Mouse (Mus musculus) lung, embryonic 16.5 days (tissue): ENCODE data around the gene Rundc3a. TPM values are rescaled to one million over a fixed set of nuclear protein-coding genes. Genes with fewer than 3 reads are reported as not detected.
"Not testable (repeated sequence)": the region's sequence is repeated elsewhere in the genome, so short reads cannot be mapped to it uniquely, and the experiment has no call there.

Experiments
- ATAC-seq: fragments of 200-750 bp; cut with Nextera tagmentation; 2 replicates; pipeline ENCODE4 v1.8.0; 2017; ENCODE audit warnings: low read depth, mild to moderate bottlenecking, moderate library complexity
- H3K27ac ChIP-seq: fragments of 300-500 bp; sonication (generic); 2 replicates; pipeline ENCODE4 v1.5.1; 2014; ENCODE audit warnings: mild to moderate bottlenecking, control low read depth, low read length
- H3K27me3 ChIP-seq: fragments of 300-500 bp; sonication (generic); 2 replicates; pipeline ENCODE4 v1.6.1; 2014; ENCODE audit warnings: low read depth, low read length, mixed read lengths; ENCODE audit not compliant: control insufficient read depth, insufficient read depth
- H3K36me3 ChIP-seq: fragments of 300-500 bp; sonication (generic); 2 replicates; pipeline ENCODE4 v1.6.1; 2014; ENCODE audit warnings: low read length; ENCODE audit not compliant: control insufficient read depth, insufficient read depth
- H3K4me1 ChIP-seq: fragments of 300-500 bp; sonication (generic); replicated peaks from 2 replicates; pipeline ENCODE4 v1.6.1; 2014; ENCODE audit warnings: low read length, mixed read lengths; ENCODE audit not compliant: control insufficient read depth, insufficient read depth
- H3K4me2 ChIP-seq: fragments of 300-500 bp; sonication (generic); 2 replicates; pipeline ENCODE4 v1.6.1; 2014; ENCODE audit warnings: low read depth, low read length, control low read depth
- H3K4me3 ChIP-seq: fragments of 300-500 bp; sonication (generic); 2 replicates; pipeline ENCODE4 v1.5.1; 2014; ENCODE audit warnings: mild to moderate bottlenecking, low read length, control low read depth
- H3K9ac ChIP-seq: fragments of 300-500 bp; sonication (generic); 2 replicates; pipeline ENCODE4 v1.6.1; 2014; ENCODE audit warnings: low read length, control low read depth
- H3K9me3 ChIP-seq: fragments of 300-500 bp; sonication (generic); 2 replicates; pipeline ENCODE4 v1.6.1; 2016; ENCODE audit warnings: low read length; ENCODE audit not compliant: control insufficient read depth
- WGBS: fragments of 180-500 bp; shearing (Covaris S2); extraction: QIAGEN DNeasy Blood & Tissue Kit; methylation state at CpG from one replicate; pipeline ENCODE4 v1.1.7; 2014; 5-methylcytosine and 5-hydroxymethylcytosine counted together
- polyA plus RNA-seq: library from polyadenylated mRNA; unstranded; fragments of >200 nt; fragmentation: Nextera tagmentation; extraction: Ambion mirVana; gene quantifications from 2 replicates; pipeline ENCODE4 v1.2.1, GENCODE M21; 2015

Rundc3a gene
- polyA plus RNA-seq, 1 experiment from 2014 or later: 1.8 TPM

- no peak overlapping the region for H3K9ac ChIP-seq
- H3K27ac ChIP-seq: no peak overlapping the region
- 55% methylated on average over 4 of the region's 4 CpGs for WGBS
- no peak for ATAC-seq
- H3K4me2 ChIP-seq: no peak overlapping the region
- no peaks in the 10 kb centered on the region for H3K4me1 ChIP-seq
- no peaks in the 10 kb centered on the region for H3K9me3 ChIP-seq
- peaks cover 2% of the 10 kb centered on the region; the same call in 1 of the 2 replicates for H3K27me3 ChIP-seq
- no peaks in the 10 kb centered on the region for H3K36me3 ChIP-seq
- H3K4me3 ChIP-seq: no peak overlapping the region
Observed at GRCm38 (mm10) chr11:102365699-102366098, 27.5 kb upstream of the Rundc3a start.

GRCm38 (mm10) chr11:102366103-102366502 lies 27.1 kb upstream of the Rundc3a start, which contains the start of gene Slc4a1:
TSS of gene Slc4a1 (minus strand) at chr11:102366203.
- not testable (repeated sequence) for H3K36me3 ChIP-seq, ATAC-seq, H3K27ac ChIP-seq, H3K4me1 ChIP-seq, H3K27me3 ChIP-seq, H3K4me3 ChIP-seq, H3K9me3 ChIP-seq, H3K4me2 ChIP-seq, H3K9ac ChIP-seq
- 82% methylated on average over 7 of the region's 8 CpGs for WGBS

- Histone ChIP-seq H3K4me3 (no peak overlapping the region), H3K27ac (no peak overlapping the region), H3K4me2 (no peak overlapping the region), H3K4me1 (no peaks in the 10 kb centered on the region), H3K9me3 (no peaks in the 10 kb centered on the region), H3K27me3 (no peaks in the 10 kb centered on the region; the same call in 1 of the 2 replicates), H3K9ac (no peak overlapping the region), H3K36me3 (no peaks in the 10 kb centered on the region)
- no peak for ATAC-seq
- WGBS: 67% methylated on average over 9 of the region's 9 CpGs
Observed at GRCm38 (mm10) chr11:102367504-102368280, 25.5 kb upstream of the Rundc3a start.

- Histone ChIP-seq H3K9ac (no peak overlapping the region), H3K27ac (no peak overlapping the region), H3K4me3 (no peak overlapping the region), H3K36me3 (no peaks in the 10 kb centered on the region), H3K9me3 (no peaks in the 10 kb centered on the region), H3K4me1 (no peaks in the 10 kb centered on the region), H3K4me2 (no peak overlapping the region), H3K27me3 (no peaks in the 10 kb centered on the region; the same call in 1 of the 2 replicates)
- 75% methylated on average over 5 of the region's 5 CpGs for WGBS
- ATAC-seq: no peak
Observed at GRCm38 (mm10) chr11:102368347-102368746, 24.9 kb upstream of the Rundc3a start.

- no peaks in the 10 kb centered on the region for H3K4me1 ChIP-seq
- ATAC-seq: no peak
- H3K4me3 ChIP-seq: no peak overlapping the region
- 67% methylated on average over 4 of the region's 4 CpGs for WGBS
- H3K4me2 ChIP-seq: no peak overlapping the region
- H3K9ac ChIP-seq: no peak overlapping the region
- H3K27ac ChIP-seq: no peak overlapping the region
- no peaks in the 10 kb centered on the region for H3K36me3 ChIP-seq
- H3K9me3 ChIP-seq: no peaks in the 10 kb centered on the region
- no peaks in the 10 kb centered on the region; the same call in none of the 2 replicates for H3K27me3 ChIP-seq
Observed at GRCm38 (mm10) chr11:102369263-102369662, 23.9 kb upstream of the Rundc3a start.

- no peaks in the 10 kb centered on the region for H3K36me3 ChIP-seq
- no peak overlapping the region for H3K9ac ChIP-seq
- H3K27ac ChIP-seq: no peak overlapping the region
- H3K9me3 ChIP-seq: no peaks in the 10 kb centered on the region
- H3K4me3 ChIP-seq: no peak overlapping the region
- H3K4me1 ChIP-seq: peaks cover 2% of the 10 kb centered on the region; the same call in 1 of the 2 replicates
- no peak overlapping the region for H3K4me2 ChIP-seq
- 30% methylated on average over 7 of the region's 7 CpGs for WGBS
- no peaks in the 10 kb centered on the region; the same call in 1 of the 2 replicates for H3K27me3 ChIP-seq
- no peak for ATAC-seq
Observed at GRCm38 (mm10) chr11:102370285-102370684, 22.9 kb upstream of the Rundc3a start.

- no peak overlapping the region for H3K9ac ChIP-seq
- no peak overlapping the region for H3K4me2 ChIP-seq
- 76% methylated on average over 12 of the region's 12 CpGs for WGBS
Observed at GRCm38 (mm10) chr11:102371926-102372685, 21.1 kb upstream of the Rundc3a start.

GRCm38 (mm10) chr11:102372936-102373335 lies 20.3 kb upstream of the Rundc3a start:
- no peak for ATAC-seq
- peaks cover 9% of the 10 kb centered on the region; the same call in 1 of the 2 replicates for H3K4me1 ChIP-seq
- H3K9ac ChIP-seq: no peak overlapping the region
- no peak overlapping the region for H3K4me2 ChIP-seq
- no peaks in the 10 kb centered on the region for H3K9me3 ChIP-seq
- H3K36me3 ChIP-seq: no peaks in the 10 kb centered on the region
- H3K27me3 ChIP-seq: no peaks in the 10 kb centered on the region; the same call in 1 of the 2 replicates
- H3K27ac ChIP-seq: no peak overlapping the region
- WGBS: 39% methylated on average over 14 of the region's 14 CpGs
- H3K4me3 ChIP-seq: no peak overlapping the region

More at GRCm38 (mm10) chr11:102371926-102372685, 21.1 kb upstream of the Rundc3a start:
- peaks cover 9% of the 10 kb centered on the region; the same call in 1 of the 2 replicates for H3K4me1 ChIP-seq
- H3K36me3 ChIP-seq: no peaks in the 10 kb centered on the region
- H3K9me3 ChIP-seq: no peaks in the 10 kb centered on the region
- H3K4me3 ChIP-seq: no peak overlapping the region
- H3K27me3 ChIP-seq: no peaks in the 10 kb centered on the region; the same call in 1 of the 2 replicates
- no peak overlapping the region for H3K27ac ChIP-seq
- ATAC-seq: no peak

- no peak overlapping the region for H3K4me2 ChIP-seq
- no peak for ATAC-seq
- WGBS: 26% methylated on average over 2 of the region's 2 CpGs
- no peaks in the 10 kb centered on the region for H3K36me3 ChIP-seq
- H3K4me1 ChIP-seq: peaks cover 9% of the 10 kb centered on the region; the same call in 1 of the 2 replicates
- H3K9ac ChIP-seq: no peak overlapping the region
- H3K9me3 ChIP-seq: no peaks in the 10 kb centered on the region
- H3K4me3 ChIP-seq: no peak overlapping the region
- no peaks in the 10 kb centered on the region; the same call in 1 of the 2 replicates for H3K27me3 ChIP-seq
- no peak overlapping the region for H3K27ac ChIP-seq
Observed at GRCm38 (mm10) chr11:102373646-102374045, 19.6 kb upstream of the Rundc3a start.
